Mouse (Mus musculus): ENCODE data around the gene Ccni.

DNA sequence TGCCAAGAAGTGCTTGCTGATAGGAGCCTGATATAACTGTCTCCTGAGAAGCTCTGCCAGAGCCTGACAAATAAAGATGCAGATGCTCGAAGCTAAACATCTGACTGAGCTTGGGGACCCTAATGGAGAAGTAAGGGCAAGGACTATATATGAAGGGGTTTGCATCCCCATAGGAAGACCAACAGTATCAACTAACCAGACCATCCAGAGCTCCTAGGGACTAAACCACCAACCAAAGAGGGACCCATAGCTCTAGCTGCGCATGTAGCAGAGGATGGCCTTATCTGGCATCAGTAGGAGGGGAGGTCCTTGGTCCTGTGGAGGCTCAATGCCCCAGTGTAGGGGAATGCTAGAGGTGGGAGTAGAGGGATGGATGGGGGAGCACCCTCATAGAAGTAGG is 18.3 kb upstream of the Ccni start:
- TF ChIP-seq POLR2A (IDR thresholded peaks at IDR 0.05; ENCODE audit: borderline replicate concordance, low read depth, low read length) (no peak), CTCF (IDR thresholded peaks at IDR 0.05; ENCODE audit: low read depth, low read length) (no peak)

Measured in bone marrow macrophage, adult 2 months (primary cell).